In the genomic region with DNA sequence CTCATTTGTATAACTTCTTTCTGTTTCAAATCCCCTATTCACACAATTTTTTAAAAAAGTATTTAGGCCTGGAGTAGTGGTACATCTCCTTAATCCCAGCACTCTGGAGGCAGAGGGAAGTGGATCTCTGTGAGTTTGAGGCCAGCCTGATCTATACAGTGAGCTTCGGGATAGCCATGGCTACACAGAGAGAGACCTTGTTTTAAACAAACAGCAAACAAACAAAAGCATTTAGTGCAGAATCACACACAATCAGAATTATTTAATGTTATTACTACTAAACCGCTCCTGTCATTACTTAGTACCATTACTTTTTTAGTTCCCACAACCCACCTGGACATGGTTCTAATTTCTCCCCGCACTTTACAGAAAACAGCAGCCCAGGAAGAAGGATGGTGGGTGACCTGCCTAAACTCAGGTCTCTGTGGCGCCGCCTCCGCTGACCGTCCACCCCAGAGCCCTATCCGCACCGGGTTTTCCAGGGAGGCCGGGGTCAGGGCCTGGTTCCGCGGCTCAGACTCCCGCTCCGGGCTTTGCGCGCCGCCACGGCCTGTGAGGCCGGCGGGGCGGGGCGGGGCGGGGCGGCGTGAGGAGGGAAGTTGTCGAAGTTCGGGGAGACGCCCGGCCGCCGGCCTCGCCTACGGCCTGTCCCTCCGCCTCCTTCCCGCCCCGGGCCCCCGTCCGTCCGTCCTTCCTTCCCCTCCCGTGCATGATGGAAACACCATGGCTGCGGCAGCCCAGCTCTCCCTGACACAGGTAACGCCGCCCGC, we compare ENCODE assay signal across 8 mouse cellular contexts. TPM values are rescaled to one million over a fixed set of nuclear protein-coding genes. Genes with fewer than 3 reads are reported as not detected.
DNase-seq lines count a peak whose midpoint lies in the region; ATAC-seq and TF ChIP-seq lines count a peak whose summit lies in the region.

A gene (plus strand): TSS at position 580 of the 770 bp plus-strand sequence.

- no peaks in the 10 kb centered on the region for H3K9me3 ChIP-seq in embryonic facial prominence, embryonic 15.5 days (replicated peaks)
- no peaks in the 10 kb centered on the region for H3K9me3 ChIP-seq in kidney, embryonic 14.5 days (ENCODE audit: control insufficient read depth, low read length)
- no peaks in the 10 kb centered on the region for H3K9me3 ChIP-seq in limb, embryonic 15.5 days

- no peaks in the 10 kb centered on the region for H3K36me3 ChIP-seq in embryonic facial prominence, embryonic 15.5 days
- no peaks in the 10 kb centered on the region for H3K36me3 ChIP-seq in kidney, embryonic 14.5 days (ENCODE audit: control insufficient read depth, insufficient read depth, low read length)
- no peaks in the 10 kb centered on the region for H3K36me3 ChIP-seq in limb, embryonic 15.5 days

- 4% methylated on average over 41 of the region's 44 CpGs for WGBS in bone marrow, adult 2 months
- 2% methylated on average over 44 of the region's 44 CpGs for WGBS in embryonic facial prominence, embryonic 15.5 days
- WGBS in kidney, embryonic 14.5 days, result 4% methylated on average over 31 of the region's 44 CpGs
- 4% methylated on average over 28 of the region's 44 CpGs for WGBS in limb, embryonic 15.5 days

- peak within 1 kb of the TSS; percentile 82 for H3K4me3 ChIP-seq in bone marrow, adult 2 months (replicated peaks; ENCODE audit: control insufficient read depth, low read depth, low read length)
- peak within 1 kb of the TSS; percentile 87 for H3K4me3 ChIP-seq in embryonic facial prominence, embryonic 15.5 days (replicated peaks)
- peak within 1 kb of the TSS; percentile 92 for H3K4me3 ChIP-seq in kidney, embryonic 14.5 days (ENCODE audit: low read length)
- H3K4me3 ChIP-seq in limb, embryonic 15.5 days, result peak within 1 kb of the TSS; percentile 91

- no peaks in the 10 kb centered on the region for H3K27me3 ChIP-seq in embryonic facial prominence, embryonic 15.5 days
- H3K27me3 ChIP-seq in kidney, embryonic 14.5 days (ENCODE audit: control insufficient read depth, insufficient read depth, low read length), result no peaks in the 10 kb centered on the region
- H3K27me3 ChIP-seq in limb, embryonic 15.5 days, result no peaks in the 10 kb centered on the region

- H3K4me2 ChIP-seq in embryonic facial prominence, embryonic 15.5 days (replicated peaks), result peak within 1 kb of the TSS; percentile 86
- H3K4me2 ChIP-seq in kidney, embryonic 14.5 days (replicated peaks; ENCODE audit: low read depth, low read length), result peak within 1 kb of the TSS; percentile 86
- peak within 1 kb of the TSS; percentile 84 for H3K4me2 ChIP-seq in limb, embryonic 15.5 days

- peak within 1 kb of the TSS; percentile 77 for H3K9ac ChIP-seq in embryonic facial prominence, embryonic 15.5 days
- peak within 1 kb of the TSS; percentile 88 for H3K9ac ChIP-seq in kidney, embryonic 14.5 days (ENCODE audit: low read depth, low read length)
- H3K9ac ChIP-seq in limb, embryonic 15.5 days, result peak within 1 kb of the TSS; percentile 87

- peak; percentile 93 for ATAC-seq in embryonic facial prominence, embryonic 15.5 days (ENCODE audit: insufficient number of reproducible peaks, low FRiP score, low TSS enrichment, low read depth)
- peak; percentile 97 for ATAC-seq in kidney, embryonic 14.5 days (ENCODE audit: low FRiP score, low TSS enrichment)
- ATAC-seq in limb, embryonic 15.5 days (ENCODE audit: insufficient number of reproducible peaks, low FRiP score, low TSS enrichment, low read depth), result peak; percentile 93

- no peak for TF ChIP-seq CTCF in bone marrow, adult 2 months (IDR thresholded peaks at IDR 0.05; ENCODE audit: control insufficient read depth, insufficient read depth, low read length)

- H3K4me1 ChIP-seq in bone marrow, adult 2 months (ENCODE audit: control insufficient read depth, insufficient read depth, low read length), result peaks cover 3% of the 10 kb centered on the region; the same call in 1 of the 2 replicates
- peaks cover 4% of the 10 kb centered on the region for H3K4me1 ChIP-seq in embryonic facial prominence, embryonic 15.5 days
- peaks cover 6% of the 10 kb centered on the region; the same call in 1 of the 2 replicates for H3K4me1 ChIP-seq in kidney, embryonic 14.5 days (ENCODE audit: control insufficient read depth, insufficient read depth, low read length)
- peaks cover 15% of the 10 kb centered on the region for H3K4me1 ChIP-seq in limb, embryonic 15.5 days

- TF ChIP-seq POLR2A in bone marrow, adult 2 months (IDR thresholded peaks at IDR 0.05; ENCODE audit: borderline replicate concordance, control insufficient read depth, low read depth, low read length), result peak; percentile 70; the same call in 1 of the 2 replicates

- peak within 1 kb of the TSS; percentile 87 for H3K27ac ChIP-seq in bone marrow, adult 2 months (ENCODE audit: control insufficient read depth, insufficient read depth, low read depth, low read length, poor library complexity)
- peak within 1 kb of the TSS; percentile 80 for H3K27ac ChIP-seq in embryonic facial prominence, embryonic 15.5 days (replicated peaks)
- peak within 1 kb of the TSS; percentile 65; the same call in 1 of the 2 replicates for H3K27ac ChIP-seq in kidney, embryonic 14.5 days (ENCODE audit: low read depth, low read length)
- H3K27ac ChIP-seq in limb, embryonic 15.5 days, result peak within 1 kb of the TSS; percentile 82

- peak; percentile 89 for DNase-seq in 416B (ENCODE audit: low read depth)
- DNase-seq in heart, adult 9 months (ENCODE audit: low spot score in 2 of 2), result peak; percentile 92 to 93
- DNase-seq in monocyte, adult 2 months (ENCODE audit: low read depth in 1 of 2, low spot score in 2 of 2), result peak; percentile 77 to 83
- DNase-seq in spleen, postnatal 36 days (ENCODE audit: low spot score in 2 of 2), result peak; percentile 93 to 94

RNA-seq across cellular contexts. Expression of the gene that starts here (rescaled TPM):
- polyA plus RNA-seq in bone marrow, adult 2 months (2011; ENCODE audit: insufficient read depth, insufficient read length, low replicate concordance, missing spikeins), result 52.4 and 54.0 TPM in 2 replicates
- 36.3 and 42.8 TPM in 2 replicates for polyA plus RNA-seq in embryonic facial prominence, embryonic 15.5 days (2015; fragmentation: Nextera tagmentation; extraction: Ambion mirVana)
- polyA plus RNA-seq in kidney, embryonic 14.5 days (2014; fragmentation: Nextera tagmentation; extraction: Ambion mirVana), result 20.3 and 41.6 TPM in 2 replicates
- polyA plus RNA-seq in limb, embryonic 15.5 days (2015; fragmentation: Nextera tagmentation; extraction: Ambion mirVana), result 37.5 and 40.1 TPM in 2 replicates

Comparison
In these comparisons a context has a peak if more than half of its experiments do, and no peak if none do; other contexts are left out.
1. Peak in every context shown above with its lines: DNase-seq, ATAC-seq, H3K4me3 ChIP-seq and H3K27ac ChIP-seq.